Mouse (Mus musculus): ENCODE results near the gene Cpa1. TPM values are rescaled to one million over a fixed set of nuclear protein-coding genes. Genes with fewer than 3 reads are reported as not detected.

Cpa1 gene
- not detected for total RNA-seq (2021)
- long read RNA-seq, experiment 1: 0 reads
- long read RNA-seq, experiment 2: 0 reads

GRCm38 (mm10) chr6:30638674-30639268 lies at the start of gene Cpa1:
Cpa1 (plus strand) TSS chr6:30639218.
- no peak for DNase-seq

- DNase-seq: no peak
Observed at GRCm38 (mm10) chr6:30589819-30590218, 49.2 kb upstream of the Cpa1 start.

GRCm38 (mm10) chr6:30591851-30592404 lies 47.1 kb upstream of the Cpa1 start:
- DNase-seq: no peak

- DNase-seq: no peak
Observed at GRCm38 (mm10) chr6:30592417-30592974, 46.5 kb upstream of the Cpa1 start.

GRCm38 (mm10) chr6:30594364-30594763 lies 44.7 kb upstream of the Cpa1 start:
- no peak for DNase-seq

GRCm38 (mm10) chr6:30596230-30596898 lies 42.7 kb upstream of the Cpa1 start:
- DNase-seq: no peak

- DNase-seq: no peak
Observed at GRCm38 (mm10) chr6:30600033-30600432, 39.0 kb upstream of the Cpa1 start.

- DNase-seq: no peak
Observed at GRCm38 (mm10) chr6:30600995-30601394, 38.0 kb upstream of the Cpa1 start.

GRCm38 (mm10) chr6:30604342-30604867 lies 34.6 kb upstream of the Cpa1 start:
- DNase-seq: no peak

GRCm38 (mm10) chr6:30605111-30605510 lies 33.9 kb upstream of the Cpa1 start:
- no peak for DNase-seq

GRCm38 (mm10) chr6:30605672-30606071 lies 33.3 kb upstream of the Cpa1 start:
- DNase-seq: no peak

GRCm38 (mm10) chr6:30610710-30611109 lies 28.3 kb upstream of the Cpa1 start, which contains the start of gene Cpa5:
Cpa5 (plus strand) TSS chr6:30611010.
- DNase-seq: no peak

GRCm38 (mm10) chr6:30611212-30611611 lies 27.8 kb upstream of the Cpa1 start:
- no peak for DNase-seq

GRCm38 (mm10) chr6:30614251-30614650 lies 24.8 kb upstream of the Cpa1 start:
- no peak for DNase-seq

GRCm38 (mm10) chr6:30615741-30616140 lies 23.3 kb upstream of the Cpa1 start:
- no peak for DNase-seq

- DNase-seq: no peak
Observed at GRCm38 (mm10) chr6:30616491-30616941, 22.5 kb upstream of the Cpa1 start.

GRCm38 (mm10) chr6:30617020-30617958 lies 21.7 kb upstream of the Cpa1 start:
- no peak for DNase-seq

GRCm38 (mm10) chr6:30617959-30618590 lies 20.9 kb upstream of the Cpa1 start:
- DNase-seq: no peak

- no peak for DNase-seq
Observed at GRCm38 (mm10) chr6:30618735-30619134, 20.3 kb upstream of the Cpa1 start.

- DNase-seq: no peak
Observed at GRCm38 (mm10) chr6:30619606-30620005, 19.4 kb upstream of the Cpa1 start.

- peak; percentile 27 to 39 for DNase-seq
Observed at GRCm38 (mm10) chr6:30620591-30620990, 18.4 kb upstream of the Cpa1 start.

All from heart, adult 18-20 months (tissue).